Mouse (Mus musculus): ENCODE data around the gene Iqschfp. TPM values are rescaled to one million over a fixed set of nuclear protein-coding genes. Genes with fewer than 3 reads are reported as not detected.

Iqschfp gene
- polyA plus RNA-seq, 1 experiment from 2014 or later = 7.6 TPM

GRCm38 (mm10) chr3:68403783-68404217, 511.8 kb downstream of the Iqschfp start:
- 73% methylated on average over 2 of the region's 2 CpGs for WGBS
- Histone ChIP-seq H3K9ac (replicated peaks; ENCODE audit: low read length) (no peak overlapping the region), H3K27ac (replicated peaks; ENCODE audit: low read depth, low read length) (peak overlapping the region; percentile 58), H3K36me3 (ENCODE audit: control insufficient read depth, insufficient read depth, low read length) (no peaks in the 10 kb centered on the region), H3K4me3 (replicated peaks; ENCODE audit: low read depth, low read length) (no peak overlapping the region), H3K27me3 (ENCODE audit: control insufficient read depth, insufficient read depth, low read length) (no peaks in the 10 kb centered on the region), H3K4me1 (ENCODE audit: control insufficient read depth, insufficient read depth, low read length) (peaks cover 27% of the 10 kb centered on the region), H3K9me3 (ENCODE audit: control insufficient read depth, low read length) (no peaks in the 10 kb centered on the region), H3K4me2 (ENCODE audit: low read length) (no peak overlapping the region)
- DNase-seq (peak; percentile 58), ATAC-seq (ENCODE audit: low FRiP score, low TSS enrichment) (no peak)

- peaks cover 27% of the 10 kb centered on the region for H3K4me1 ChIP-seq (ENCODE audit: control insufficient read depth, insufficient read depth, low read length)
- DNase-seq = peak; percentile 52
- H3K27ac ChIP-seq (replicated peaks; ENCODE audit: low read depth, low read length) = peak overlapping the region; percentile 66
- 31% methylated on average over 5 of the region's 5 CpGs for WGBS
- H3K4me2 ChIP-seq (ENCODE audit: low read length) = no peak overlapping the region
- H3K27me3 ChIP-seq (ENCODE audit: control insufficient read depth, insufficient read depth, low read length) = no peaks in the 10 kb centered on the region
- no peaks in the 10 kb centered on the region for H3K36me3 ChIP-seq (ENCODE audit: control insufficient read depth, insufficient read depth, low read length)
- no peaks in the 10 kb centered on the region for H3K9me3 ChIP-seq (ENCODE audit: control insufficient read depth, low read length)
- ATAC-seq (ENCODE audit: low FRiP score, low TSS enrichment) = 0 out of 2 replicates have a peak, but pooled peaks have one; percentile 12
- no peak overlapping the region for H3K9ac ChIP-seq (replicated peaks; ENCODE audit: low read length)
- no peak overlapping the region for H3K4me3 ChIP-seq (replicated peaks; ENCODE audit: low read depth, low read length)
These were observed 513.7 kb downstream of the Iqschfp start for GRCm38 (mm10) chr3:68405724-68406123.

- ATAC-seq (ENCODE audit: low FRiP score, low TSS enrichment) (no peak), DNase-seq (no peak)
- Histone ChIP-seq H3K27me3 (ENCODE audit: control insufficient read depth, insufficient read depth, low read length) (no peaks in the 10 kb centered on the region), H3K4me3 (replicated peaks; ENCODE audit: low read depth, low read length) (no peak overlapping the region), H3K4me1 (ENCODE audit: control insufficient read depth, insufficient read depth, low read length) (no peaks in the 10 kb centered on the region), H3K4me2 (ENCODE audit: low read length) (no peak overlapping the region), H3K36me3 (ENCODE audit: control insufficient read depth, insufficient read depth, low read length) (no peaks in the 10 kb centered on the region), H3K27ac (replicated peaks; ENCODE audit: low read depth, low read length) (no peak overlapping the region), H3K9ac (replicated peaks; ENCODE audit: low read length) (no peak overlapping the region), H3K9me3 (ENCODE audit: control insufficient read depth, low read length) (no peaks in the 10 kb centered on the region)
- 85% methylated on average over 3 of the region's 3 CpGs for WGBS
These were observed 520.2 kb downstream of the Iqschfp start for GRCm38 (mm10) chr3:68412262-68412661.

GRCm38 (mm10) chr3:68419792-68420191, 527.8 kb downstream of the Iqschfp start:
- Histone ChIP-seq H3K9me3 (ENCODE audit: control insufficient read depth, low read length) (no peaks in the 10 kb centered on the region), H3K4me1 (ENCODE audit: control insufficient read depth, insufficient read depth, low read length) (no peaks in the 10 kb centered on the region), H3K27me3 (ENCODE audit: control insufficient read depth, insufficient read depth, low read length) (no peaks in the 10 kb centered on the region), H3K4me2 (ENCODE audit: low read length) (no peak overlapping the region), H3K36me3 (ENCODE audit: control insufficient read depth, insufficient read depth, low read length) (no peaks in the 10 kb centered on the region), H3K4me3 (replicated peaks; ENCODE audit: low read depth, low read length) (no peak overlapping the region), H3K9ac (replicated peaks; ENCODE audit: low read length) (no peak overlapping the region), H3K27ac (replicated peaks; ENCODE audit: low read depth, low read length) (no peak overlapping the region)
- DNase-seq (no peak), ATAC-seq (ENCODE audit: low FRiP score, low TSS enrichment) (no peak)
- WGBS = 87% methylated on average over 4 of the region's 4 CpGs

- WGBS = 93% methylated on average over 2 of the region's 2 CpGs
These were observed 528.9 kb downstream of the Iqschfp start for GRCm38 (mm10) chr3:68420927-68421326.

GRCm38 (mm10) chr3:68421849-68422248, 529.8 kb downstream of the Iqschfp start:
- H3K27me3 ChIP-seq (ENCODE audit: control insufficient read depth, insufficient read depth, low read length) = no peaks in the 10 kb centered on the region
- no peaks in the 10 kb centered on the region for H3K4me1 ChIP-seq (ENCODE audit: control insufficient read depth, insufficient read depth, low read length)
- H3K4me3 ChIP-seq (replicated peaks; ENCODE audit: low read depth, low read length) = no peak overlapping the region
- H3K27ac ChIP-seq (replicated peaks; ENCODE audit: low read depth, low read length) = no peak overlapping the region
- H3K9me3 ChIP-seq (ENCODE audit: control insufficient read depth, low read length) = no peaks in the 10 kb centered on the region
- DNase-seq (no peak), ATAC-seq (ENCODE audit: low FRiP score, low TSS enrichment) (no peak)
- H3K9ac ChIP-seq (replicated peaks; ENCODE audit: low read length) = no peak overlapping the region
- no peak overlapping the region for H3K4me2 ChIP-seq (ENCODE audit: low read length)
- H3K36me3 ChIP-seq (ENCODE audit: control insufficient read depth, insufficient read depth, low read length) = no peaks in the 10 kb centered on the region
- WGBS = 90% methylated on average over 2 of the region's 2 CpGs

More at GRCm38 (mm10) chr3:68420927-68421326, 528.9 kb downstream of the Iqschfp start:
- Histone ChIP-seq H3K4me2 (ENCODE audit: low read length) (no peak overlapping the region), H3K9ac (replicated peaks; ENCODE audit: low read length) (no peak overlapping the region), H3K9me3 (ENCODE audit: control insufficient read depth, low read length) (no peaks in the 10 kb centered on the region), H3K4me1 (ENCODE audit: control insufficient read depth, insufficient read depth, low read length) (no peaks in the 10 kb centered on the region), H3K27me3 (ENCODE audit: control insufficient read depth, insufficient read depth, low read length) (no peaks in the 10 kb centered on the region), H3K36me3 (ENCODE audit: control insufficient read depth, insufficient read depth, low read length) (no peaks in the 10 kb centered on the region), H3K27ac (replicated peaks; ENCODE audit: low read depth, low read length) (no peak overlapping the region), H3K4me3 (replicated peaks; ENCODE audit: low read depth, low read length) (no peak overlapping the region)
- no peak for ATAC-seq (ENCODE audit: low FRiP score, low TSS enrichment)
- DNase-seq = no peak

GRCm38 (mm10) chr3:68428081-68428480, 536.0 kb downstream of the Iqschfp start:
- 88% methylated on average over 5 of the region's 5 CpGs for WGBS
- no peak overlapping the region for H3K27ac ChIP-seq (replicated peaks; ENCODE audit: low read depth, low read length)
- H3K4me2 ChIP-seq (ENCODE audit: low read length) = no peak overlapping the region
- H3K9me3 ChIP-seq (ENCODE audit: control insufficient read depth, low read length) = no peaks in the 10 kb centered on the region
- ATAC-seq (ENCODE audit: low FRiP score, low TSS enrichment) = no peak
- H3K36me3 ChIP-seq (ENCODE audit: control insufficient read depth, insufficient read depth, low read length) = no peaks in the 10 kb centered on the region
- H3K27me3 ChIP-seq (ENCODE audit: control insufficient read depth, insufficient read depth, low read length) = no peaks in the 10 kb centered on the region
- no peak overlapping the region for H3K9ac ChIP-seq (replicated peaks; ENCODE audit: low read length)
- no peak for DNase-seq
- no peak overlapping the region for H3K4me3 ChIP-seq (replicated peaks; ENCODE audit: low read depth, low read length)
- no peaks in the 10 kb centered on the region for H3K4me1 ChIP-seq (ENCODE audit: control insufficient read depth, insufficient read depth, low read length)

GRCm38 (mm10) chr3:68434435-68434834, 542.4 kb downstream of the Iqschfp start:
- no peaks in the 10 kb centered on the region for H3K36me3 ChIP-seq (ENCODE audit: control insufficient read depth, insufficient read depth, low read length)
- no peak for ATAC-seq (ENCODE audit: low FRiP score, low TSS enrichment)
- H3K4me1 ChIP-seq (ENCODE audit: control insufficient read depth, insufficient read depth, low read length) = no peaks in the 10 kb centered on the region
- WGBS = 34% methylated on average over 7 of the region's 7 CpGs
- no peaks in the 10 kb centered on the region for H3K9me3 ChIP-seq (ENCODE audit: control insufficient read depth, low read length)
- H3K4me3 ChIP-seq (replicated peaks; ENCODE audit: low read depth, low read length) = no peak overlapping the region
- H3K27me3 ChIP-seq (ENCODE audit: control insufficient read depth, insufficient read depth, low read length) = no peaks in the 10 kb centered on the region
- no peak overlapping the region for H3K4me2 ChIP-seq (ENCODE audit: low read length)
- H3K9ac ChIP-seq (replicated peaks; ENCODE audit: low read length) = no peak overlapping the region
- DNase-seq = peak; percentile 8
- H3K27ac ChIP-seq (replicated peaks; ENCODE audit: low read depth, low read length) = no peak overlapping the region

- Histone ChIP-seq H3K4me1 (ENCODE audit: control insufficient read depth, insufficient read depth, low read length) (no peaks in the 10 kb centered on the region), H3K4me3 (replicated peaks; ENCODE audit: low read depth, low read length) (no peak overlapping the region), H3K36me3 (ENCODE audit: control insufficient read depth, insufficient read depth, low read length) (no peaks in the 10 kb centered on the region), H3K9ac (replicated peaks; ENCODE audit: low read length) (no peak overlapping the region), H3K9me3 (ENCODE audit: control insufficient read depth, low read length) (no peaks in the 10 kb centered on the region), H3K27me3 (ENCODE audit: control insufficient read depth, insufficient read depth, low read length) (no peaks in the 10 kb centered on the region), H3K27ac (replicated peaks; ENCODE audit: low read depth, low read length) (no peak overlapping the region), H3K4me2 (ENCODE audit: low read length) (no peak overlapping the region)
- DNase-seq (no peak), ATAC-seq (ENCODE audit: low FRiP score, low TSS enrichment) (no peak)
- WGBS = 87% methylated on average over 2 of the region's 2 CpGs
These were observed 542.9 kb downstream of the Iqschfp start for GRCm38 (mm10) chr3:68434897-68435296.

Data from midbrain, embryonic 14.5 days (tissue).